Mouse (Mus musculus) testis, adult 2 months (tissue): Measurements from ENCODE around the gene Amz2.

ENCODE experiments used
- CTCF ChIP-seq: fragments of 200-500 bp; IDR thresholded peaks from 2 replicates; pipeline ENCODE4 v1.5.1; 2012; ENCODE audit warnings: low read depth, mild to moderate bottlenecking, inconsistent platforms, low read length, moderate library complexity; ENCODE audit not compliant: control insufficient read depth, insufficient read depth, insufficient replicate concordance
- POLR2A ChIP-seq: fragments of 200-500 bp; IDR thresholded peaks from 2 replicates; pipeline ENCODE4 v1.6.1; 2012; ENCODE audit warnings: low read depth, mild to moderate bottlenecking, inconsistent platforms, low read length, moderate library complexity; ENCODE audit not compliant: control insufficient read depth

- no peak for TF ChIP-seq POLR2A
- no peak for TF ChIP-seq CTCF
Observed at GRCm38 (mm10) chr11:109474086-109474742, 48.5 kb downstream of the Amz2 start.
